Mouse (Mus musculus) megakaryocyte progenitor cell, adult 5-6 weeks (primary cell): ENCODE measurements around the gene Ino80b. TPM values are rescaled to one million over a fixed set of nuclear protein-coding genes. Genes with fewer than 3 reads are reported as not detected.
A peak's percentile ranks its signal among the peaks of the same experiment; 100 is the strongest.

Source experiments
- ATAC-seq: replicated peaks from 2 replicates; pipeline ENCODE4 v1.8.0; 2016; ENCODE audit warnings: mild to moderate bottlenecking, moderate TSS enrichment, inconsistent platforms; ENCODE audit not compliant: poor library complexity
- total RNA-seq, 2 experiments: library from RNA; stranded (forward) in 1 of 2; stranded (reverse) in 1 of 2; fragments of 157-497, 149-512 nt in 1 of 2; fragments of 200-1000 nt in 1 of 2; gene quantifications; 2 replicates each; pipeline versions ENCODE4 v1.2.3 to v1.2.4; 2015 to 2017

Gene Ino80b
- total RNA-seq, 2 experiments from 2014 or later: 20.7 to 35.5 TPM

DNA sequence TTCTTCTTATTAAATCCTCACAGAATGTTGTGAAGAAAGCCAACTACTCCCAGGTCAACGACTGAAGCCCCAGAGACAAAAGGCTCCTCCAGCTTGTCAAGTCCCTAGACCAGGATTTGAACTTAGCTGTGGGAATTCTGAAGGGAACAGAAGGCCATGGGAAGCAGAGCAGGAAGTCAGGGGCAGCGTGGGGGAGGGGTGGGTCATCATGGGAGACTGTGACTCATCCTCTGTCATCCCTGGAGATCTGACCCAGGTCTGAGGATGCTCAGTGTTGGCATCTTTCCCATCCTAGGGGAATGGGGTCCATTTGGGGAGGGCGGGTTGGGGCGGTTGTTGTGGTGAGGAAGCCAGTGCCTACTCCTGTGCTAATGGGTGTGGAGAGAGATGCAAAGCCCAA lies 16.4 kb upstream of the Ino80b start:
- ATAC-seq: no peak

DNA sequence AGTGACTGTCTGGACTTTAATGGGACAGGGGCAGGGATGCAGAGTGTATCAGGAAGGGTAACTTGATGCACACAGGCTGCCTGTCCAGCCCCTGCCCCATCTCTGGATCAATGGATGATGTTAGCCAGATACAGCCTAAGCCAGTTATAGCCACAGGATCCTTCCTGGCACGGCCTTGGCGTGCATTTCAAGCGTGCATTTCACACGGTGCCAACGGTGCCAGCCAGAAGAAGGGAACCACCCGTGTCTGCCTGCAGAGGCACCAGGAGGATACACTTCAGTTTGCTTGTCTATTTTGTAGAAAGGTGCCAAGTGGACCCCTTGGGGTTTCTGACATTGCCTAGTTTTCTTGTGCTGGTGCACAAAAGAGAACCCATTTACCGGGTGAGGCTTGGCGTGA lies 14.8 kb upstream of the Ino80b start:
- no peak for ATAC-seq

DNA sequence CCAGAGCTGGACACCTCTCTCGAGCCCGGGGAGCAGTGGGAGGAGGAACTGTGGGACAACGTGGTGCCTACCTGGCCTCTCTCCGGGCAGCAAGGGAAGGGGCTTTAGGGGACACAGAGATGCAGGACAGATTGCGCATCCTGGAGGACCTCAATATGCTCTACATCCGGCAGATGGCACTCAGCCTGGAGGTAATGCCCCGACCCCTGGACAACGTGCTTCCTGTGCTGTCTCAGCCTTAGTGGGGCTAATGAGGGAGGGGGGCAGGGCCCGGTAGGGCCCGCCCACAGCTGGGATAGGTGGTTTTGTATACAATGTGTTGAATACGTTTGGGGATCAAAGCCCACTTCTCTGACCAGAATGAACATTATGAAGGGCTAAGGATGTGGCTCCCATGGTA lies 12.8 kb upstream of the Ino80b start:
- ATAC-seq: peak; percentile 43

DNA sequence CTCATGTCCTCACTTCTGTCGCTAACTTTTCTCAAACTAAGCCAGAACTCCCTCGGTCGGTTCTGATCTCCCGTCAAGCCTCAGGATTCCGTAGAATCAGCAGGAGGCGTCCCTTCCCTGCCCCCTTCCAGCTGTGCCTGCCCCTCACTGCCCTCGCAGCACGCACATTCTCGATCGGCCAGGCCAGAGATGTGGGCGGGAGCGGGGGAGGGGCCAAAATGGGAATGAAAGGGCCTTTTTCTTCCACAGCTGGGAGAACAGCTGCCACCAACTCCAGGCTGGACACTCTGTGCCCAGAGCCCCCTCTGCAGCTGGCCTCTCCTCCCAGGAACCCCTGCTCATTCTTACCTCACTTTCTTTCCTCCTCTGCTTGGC lies 12.3 kb upstream of the Ino80b start:
- ATAC-seq: peak; percentile 40

DNA sequence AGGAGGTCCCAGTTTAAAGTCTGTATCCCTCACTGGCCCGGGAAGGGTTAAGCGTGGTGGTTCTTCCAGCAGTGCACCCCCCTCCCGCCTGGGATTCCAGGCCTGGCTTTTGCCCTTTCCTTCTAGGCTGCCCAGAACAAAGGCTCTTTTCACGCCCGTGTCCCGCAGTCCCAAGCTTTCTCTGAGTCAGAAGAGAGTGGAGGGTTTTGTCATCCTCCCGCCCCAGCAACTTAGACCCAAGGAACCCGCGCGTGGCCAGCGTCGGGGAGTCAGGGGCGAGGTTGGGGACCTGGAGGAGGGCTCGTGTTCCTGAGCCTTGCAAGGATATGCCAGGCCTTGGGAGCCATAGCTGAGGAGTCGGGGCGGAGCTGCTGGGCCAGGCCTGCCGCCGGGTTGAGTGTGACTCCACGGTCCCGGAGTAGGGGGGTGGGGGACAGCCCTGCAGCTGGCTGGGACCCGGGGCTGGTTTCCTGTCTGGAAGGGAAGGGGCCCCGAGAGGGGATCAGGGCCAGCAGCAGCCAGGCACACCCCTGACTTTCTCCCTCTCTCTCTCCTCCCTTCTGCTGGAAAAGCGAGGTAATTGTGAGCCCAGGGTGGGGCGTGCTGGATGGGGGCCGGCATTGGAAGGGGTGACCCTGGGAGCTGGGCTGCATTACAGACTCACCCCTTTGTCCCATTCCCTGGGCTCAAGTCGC lies 11.8 kb upstream of the Ino80b start:
- ATAC-seq: 0 out of 2 replicates have a peak, but pooled peaks have one; percentile 6

DNA sequence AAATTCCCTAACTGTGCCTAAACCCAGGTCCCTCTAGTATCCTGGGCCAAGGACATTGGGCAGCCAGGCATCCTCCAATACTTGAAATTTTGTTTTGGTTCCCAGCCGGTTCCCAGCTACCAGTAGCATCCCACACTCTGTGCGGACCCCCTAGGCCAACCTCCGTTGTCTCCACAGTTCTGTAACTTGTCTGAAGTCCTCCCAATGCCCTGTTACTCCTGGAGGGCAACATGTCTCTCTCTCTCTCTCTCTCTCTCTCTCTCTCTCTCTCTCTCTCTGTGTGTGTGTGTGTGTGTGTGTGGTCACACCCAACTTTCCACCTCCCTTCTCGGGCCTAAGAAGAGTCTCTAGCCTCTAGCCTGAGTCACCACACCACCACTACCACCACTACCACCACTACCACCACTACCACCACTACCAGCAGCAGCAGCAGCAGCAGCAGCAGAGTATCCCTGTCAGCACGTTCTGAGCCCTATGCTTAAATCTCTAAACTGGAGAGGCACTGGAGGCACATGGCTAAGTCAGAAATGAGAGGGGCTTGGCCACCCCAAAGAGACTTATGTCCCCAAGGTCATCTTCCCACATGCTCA lies 11.2 kb upstream of the Ino80b start:
- no peak for ATAC-seq

DNA sequence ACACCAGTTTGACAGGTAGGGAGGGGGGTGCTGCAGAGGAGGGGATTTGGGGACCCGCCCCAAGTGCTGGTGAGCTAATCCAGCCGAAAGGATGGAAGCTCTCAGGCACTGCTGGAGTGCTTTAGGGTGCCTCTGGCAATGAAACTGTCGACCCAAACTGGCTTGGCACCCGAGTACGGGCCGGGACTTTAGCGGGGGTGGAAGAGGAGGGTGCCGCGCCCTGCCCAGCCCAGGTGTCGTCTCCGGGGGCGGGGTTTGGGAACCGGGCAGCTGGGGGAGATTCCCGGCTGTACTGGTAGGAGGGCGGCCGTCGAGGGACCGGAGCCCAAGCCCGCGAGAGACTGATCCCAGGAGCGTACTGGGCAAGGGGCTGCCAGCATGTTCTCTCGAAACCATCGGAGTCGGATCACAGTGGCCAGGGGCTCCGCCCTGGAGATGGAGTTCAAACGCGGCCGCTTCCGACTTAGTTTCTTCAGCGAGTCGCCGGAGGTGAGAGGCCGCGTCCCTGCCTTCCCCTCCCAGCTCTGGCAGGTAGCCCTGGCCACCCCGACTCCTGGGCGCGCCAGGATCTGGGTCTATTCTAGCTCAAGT lies 10.4 kb upstream of the Ino80b start:
- no peak for ATAC-seq

DNA sequence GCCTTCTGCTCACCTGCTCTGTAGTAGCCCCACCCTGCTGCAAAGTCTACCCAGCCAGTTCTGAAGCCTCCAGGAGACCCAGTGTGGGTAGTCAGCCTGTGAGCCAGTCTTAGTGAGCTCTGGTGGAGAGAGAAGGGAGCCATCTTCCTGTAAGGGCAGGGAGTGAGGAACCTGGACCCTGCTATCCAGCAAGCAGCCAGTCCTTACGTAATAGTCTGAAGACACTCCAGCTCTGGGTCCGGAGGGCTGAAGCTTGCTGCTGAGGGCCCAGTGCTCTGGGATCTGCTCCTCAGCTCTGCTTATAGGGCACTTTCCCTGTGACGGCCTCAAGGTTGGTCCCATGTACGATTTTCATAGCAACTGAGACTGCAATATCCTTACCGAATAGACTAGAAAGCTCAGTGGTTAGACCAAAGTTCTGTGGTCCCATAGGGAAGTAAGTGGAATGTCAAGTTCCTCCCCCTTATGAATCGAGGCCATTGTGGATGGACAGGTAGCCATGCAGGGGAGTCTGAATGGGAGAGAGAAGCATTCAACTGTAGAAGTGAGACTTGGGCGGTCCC lies 9.8 kb upstream of the Ino80b start, which contains the start of gene Rtkn:
Gene Rtkn, plus strand, starts transcription at position 513 of the 563 bp plus-strand sequence.
- ATAC-seq: peak; percentile 33

DNA sequence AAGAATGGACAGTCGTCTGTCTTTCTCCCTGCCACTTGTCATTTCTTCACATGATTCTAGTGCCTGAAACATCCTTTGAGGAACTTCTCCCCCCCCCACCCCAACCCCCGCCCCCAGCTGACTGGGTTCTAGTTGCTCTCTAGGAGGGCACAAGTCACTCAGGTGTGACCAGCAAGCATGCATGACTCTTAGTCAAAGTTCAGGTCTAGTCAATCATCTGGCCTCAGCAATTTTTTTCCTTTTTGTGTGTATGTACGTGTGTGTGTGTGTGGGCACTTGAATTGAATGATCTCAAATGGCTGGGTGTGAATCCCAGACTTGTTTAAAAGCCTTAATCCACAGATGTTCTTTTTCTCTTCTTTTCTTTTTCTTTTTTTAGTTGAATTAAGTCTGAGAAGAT lies 9.0 kb upstream of the Ino80b start:
- ATAC-seq: no peak

DNA sequence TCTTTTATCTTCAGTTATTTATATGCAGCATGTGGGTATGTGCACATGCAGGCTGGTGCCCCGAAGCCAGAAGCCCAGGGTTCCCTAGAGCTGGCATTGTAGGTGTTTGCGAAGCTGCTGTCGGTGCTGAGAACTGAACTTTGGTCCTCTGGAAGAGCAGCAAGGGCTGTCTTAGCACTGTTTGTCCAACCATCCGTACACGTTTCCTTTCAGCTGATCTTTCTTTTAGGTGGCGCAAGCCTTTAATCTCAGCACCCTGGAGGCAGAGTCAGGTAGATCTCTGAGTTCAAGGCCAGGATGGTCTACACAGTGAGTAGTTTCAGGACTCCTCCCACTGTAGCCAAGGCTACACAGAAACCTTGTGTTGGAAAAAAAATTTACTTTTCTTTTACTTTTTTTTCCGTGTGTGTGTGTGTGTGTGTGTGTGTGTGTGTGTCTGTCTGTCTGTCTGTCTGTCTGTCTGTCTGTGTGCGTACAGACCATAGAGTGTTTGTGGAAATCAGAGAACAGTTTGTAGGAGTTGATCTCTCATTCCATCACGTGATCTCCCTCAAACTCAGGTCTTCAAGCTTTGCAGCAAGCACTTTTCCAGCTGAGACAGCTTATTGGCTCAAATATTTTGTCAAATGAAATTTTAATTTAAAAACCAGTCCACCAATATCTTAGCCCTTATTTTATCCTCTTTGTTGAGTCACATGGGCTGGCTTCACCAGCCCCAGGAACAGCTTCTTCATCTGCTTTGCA lies 7.1 kb upstream of the Ino80b start:
- no peak for ATAC-seq

DNA sequence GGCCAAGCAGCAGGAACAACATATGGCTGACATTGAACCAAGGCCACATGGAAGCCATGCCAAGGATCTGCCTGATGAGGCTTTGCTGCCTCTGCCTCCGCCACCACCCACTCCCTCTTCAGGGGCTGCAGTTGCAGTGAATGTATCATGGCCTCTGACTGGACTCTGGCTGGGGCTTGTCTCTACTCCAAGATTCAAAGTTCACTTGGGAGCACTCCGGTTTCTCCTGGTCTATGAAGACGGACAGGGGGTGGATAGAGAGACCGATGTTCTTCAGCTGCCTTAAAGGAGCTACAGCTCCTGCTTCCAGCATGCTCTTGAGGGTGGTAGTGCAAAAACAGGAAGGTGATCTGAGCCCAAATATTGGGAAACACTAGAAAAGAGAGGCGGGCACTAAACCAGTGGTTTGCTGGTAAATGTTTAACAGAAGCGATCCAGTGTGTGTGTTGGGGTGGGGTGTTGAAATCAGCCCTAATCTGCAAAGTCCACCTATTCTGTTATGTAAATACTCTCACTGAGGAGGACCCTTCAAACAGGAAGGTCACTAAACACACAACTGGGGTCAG lies 6.3 kb upstream of the Ino80b start:
- ATAC-seq: peak; percentile 85

DNA sequence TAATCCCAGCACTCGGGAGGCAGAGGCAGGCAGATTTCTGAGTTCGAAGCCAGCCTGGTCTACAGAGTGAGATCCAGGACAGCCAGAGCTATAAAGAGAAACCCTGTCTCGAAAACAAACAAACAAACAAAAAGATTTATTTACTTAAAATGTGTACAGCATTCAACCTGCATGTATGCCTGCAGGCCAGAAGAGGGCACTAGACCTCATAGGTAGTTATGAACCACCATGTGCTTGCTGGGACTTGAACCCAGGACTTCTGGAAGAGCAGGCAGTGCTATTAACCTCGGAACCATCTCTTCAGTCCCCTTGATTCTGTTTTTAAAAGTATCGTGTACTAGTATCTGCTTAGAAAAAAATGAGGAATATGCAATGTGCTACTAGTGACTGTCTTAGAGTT lies 2.2 kb upstream of the Ino80b start:
- no peak for ATAC-seq

DNA sequence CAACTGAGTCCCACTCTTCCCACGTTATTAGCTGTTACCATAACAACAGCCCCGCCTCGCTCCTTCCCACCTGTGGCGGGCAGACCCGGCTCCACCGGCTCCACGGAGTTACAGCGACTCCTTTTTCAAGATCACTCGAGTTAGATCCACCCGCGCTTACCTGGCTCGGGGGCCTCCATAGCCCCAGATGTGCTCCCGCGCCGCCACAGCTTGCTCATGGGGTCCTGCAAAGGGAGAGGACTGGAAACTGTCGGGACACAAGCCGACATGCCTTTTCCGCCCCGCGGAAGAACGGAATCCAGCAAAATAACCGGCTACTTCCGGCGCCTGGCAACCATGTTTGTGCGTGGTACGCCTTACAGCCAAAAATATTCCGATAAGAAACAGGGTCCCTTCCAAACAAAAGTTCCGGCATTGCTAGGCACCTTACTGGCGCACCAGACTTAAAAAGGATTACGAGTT lies 349 bp downstream of the Ino80b start:
- peak; percentile 56 for ATAC-seq

DNA sequence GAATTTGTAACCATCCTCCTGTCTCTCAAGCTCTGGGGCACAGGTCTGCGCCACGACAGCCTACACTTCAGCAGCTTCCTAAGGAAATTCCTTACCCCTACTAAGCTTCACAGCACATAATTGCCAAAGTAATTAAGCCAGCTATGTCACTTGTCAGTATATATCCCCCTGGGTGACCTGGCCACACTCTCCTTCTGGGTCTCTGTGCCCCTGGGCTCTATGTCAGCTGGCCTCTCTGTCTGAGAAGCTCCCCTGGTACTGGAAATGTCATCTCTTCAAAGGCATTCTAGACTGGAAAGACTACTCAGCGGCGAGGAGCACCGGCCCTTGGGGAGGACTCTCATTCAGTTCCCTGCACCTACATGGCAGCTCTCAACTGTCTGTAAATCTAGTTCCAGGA lies 2.3 kb downstream of the Ino80b start:
- ATAC-seq: no peak

DNA sequence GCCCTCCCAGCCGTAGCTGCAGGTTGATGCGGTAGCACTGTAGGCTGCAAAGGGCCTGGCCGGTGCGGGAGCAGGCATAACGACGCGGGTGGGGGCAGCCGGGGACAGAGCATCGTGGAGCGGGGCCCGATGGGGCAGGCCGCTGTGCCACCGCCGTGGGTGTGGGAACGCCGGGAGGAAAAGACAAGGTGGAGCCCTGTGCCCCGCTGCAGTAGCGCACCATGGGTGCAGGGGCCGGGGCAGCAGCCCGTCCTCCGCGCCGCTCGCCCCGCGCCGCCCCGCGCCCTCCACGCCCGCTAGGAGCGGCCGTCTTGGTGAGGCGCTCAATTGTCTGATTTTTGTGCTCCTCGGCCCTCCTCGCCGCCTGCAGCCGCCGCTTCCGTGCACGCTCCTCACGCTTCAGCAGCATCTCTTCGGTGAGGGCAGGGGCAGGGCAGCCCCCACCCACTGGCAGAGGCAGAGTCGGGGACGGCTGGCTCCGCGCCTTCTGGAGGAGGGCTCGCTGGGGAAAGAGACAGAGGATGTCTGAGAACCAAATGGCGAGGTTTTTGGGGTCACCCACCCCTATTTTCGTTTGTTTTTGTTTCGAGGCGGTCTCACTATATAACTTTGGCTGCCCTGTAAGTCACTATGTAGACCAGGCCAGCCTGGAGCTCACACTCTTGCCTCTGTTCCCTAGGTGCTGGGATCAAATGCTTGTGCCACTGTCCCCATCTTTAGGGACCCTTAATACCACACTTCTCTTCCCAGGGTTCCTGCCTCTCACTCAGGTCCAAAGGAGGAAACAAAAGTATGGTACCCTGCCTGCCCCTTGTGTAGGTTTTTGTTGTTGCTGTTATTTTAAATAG lies 3.1 kb downstream of the Ino80b start:
- ATAC-seq: peak; percentile 7; the same call in 1 of the 2 replicates

DNA sequence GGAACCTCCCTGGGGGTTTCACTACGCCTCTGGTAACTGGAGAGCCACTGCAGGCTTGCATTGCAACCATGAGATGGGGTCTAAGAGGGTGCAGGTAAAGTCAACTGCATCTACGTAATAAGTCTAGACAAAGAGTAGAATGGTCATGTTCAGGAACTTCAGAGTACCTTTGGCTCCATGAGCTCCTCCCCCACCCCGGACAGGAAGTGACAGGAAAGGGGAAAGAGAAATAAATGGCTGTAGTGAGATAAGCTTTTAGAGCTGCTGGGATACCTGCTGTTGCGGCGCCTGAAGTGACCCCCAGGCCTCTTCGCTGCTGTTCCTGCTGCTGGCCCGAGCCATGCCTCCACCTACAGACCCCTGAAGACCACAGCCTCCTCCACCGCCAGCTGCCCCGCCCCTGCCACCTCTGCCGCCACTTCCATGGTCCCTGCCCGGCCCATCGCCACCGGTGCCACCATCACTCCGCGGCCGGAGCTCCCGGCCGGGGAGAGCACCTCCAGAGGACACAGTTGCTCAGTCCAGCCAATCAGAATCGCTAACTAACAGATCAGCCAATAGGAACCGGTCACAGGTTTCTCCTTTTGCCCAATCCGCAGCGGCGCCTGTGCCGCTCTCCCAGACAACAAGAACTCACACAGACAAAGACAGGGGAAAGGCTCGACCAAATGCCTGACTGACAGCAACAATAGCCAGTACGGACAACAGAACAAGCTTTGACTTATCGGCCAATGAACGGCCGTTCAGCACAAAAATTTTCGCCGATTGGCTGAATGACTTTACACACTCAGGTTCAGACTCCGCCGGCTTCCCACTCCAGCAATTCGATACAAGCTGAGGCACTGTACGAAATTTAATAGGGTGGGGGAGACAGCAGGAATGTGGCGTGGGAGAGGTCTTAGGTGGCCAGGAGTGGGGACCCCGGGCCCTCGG lies 4.0 kb downstream of the Ino80b start, which contains the start of gene Wbp1:
Gene Wbp1, minus strand, starts transcription at position 630 of the 933 bp plus-strand sequence.
- ATAC-seq: peak; percentile 81

DNA sequence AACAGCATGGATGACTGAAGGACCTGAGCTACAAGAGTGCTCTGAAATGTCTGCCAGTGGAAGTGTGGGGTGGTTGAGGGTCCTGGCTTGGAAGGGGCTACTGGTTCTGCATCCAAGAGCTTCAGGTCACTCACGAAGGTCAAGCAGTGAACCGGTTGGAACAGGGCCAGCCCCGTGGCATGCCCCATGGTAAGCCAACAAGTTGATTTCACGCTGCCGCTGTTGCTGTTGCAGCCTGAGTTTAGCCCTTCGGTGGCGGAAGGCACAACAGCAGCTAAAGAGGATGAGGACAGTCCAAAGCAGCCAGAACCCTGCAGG lies 5.5 kb downstream of the Ino80b start:
- no peak for ATAC-seq

DNA sequence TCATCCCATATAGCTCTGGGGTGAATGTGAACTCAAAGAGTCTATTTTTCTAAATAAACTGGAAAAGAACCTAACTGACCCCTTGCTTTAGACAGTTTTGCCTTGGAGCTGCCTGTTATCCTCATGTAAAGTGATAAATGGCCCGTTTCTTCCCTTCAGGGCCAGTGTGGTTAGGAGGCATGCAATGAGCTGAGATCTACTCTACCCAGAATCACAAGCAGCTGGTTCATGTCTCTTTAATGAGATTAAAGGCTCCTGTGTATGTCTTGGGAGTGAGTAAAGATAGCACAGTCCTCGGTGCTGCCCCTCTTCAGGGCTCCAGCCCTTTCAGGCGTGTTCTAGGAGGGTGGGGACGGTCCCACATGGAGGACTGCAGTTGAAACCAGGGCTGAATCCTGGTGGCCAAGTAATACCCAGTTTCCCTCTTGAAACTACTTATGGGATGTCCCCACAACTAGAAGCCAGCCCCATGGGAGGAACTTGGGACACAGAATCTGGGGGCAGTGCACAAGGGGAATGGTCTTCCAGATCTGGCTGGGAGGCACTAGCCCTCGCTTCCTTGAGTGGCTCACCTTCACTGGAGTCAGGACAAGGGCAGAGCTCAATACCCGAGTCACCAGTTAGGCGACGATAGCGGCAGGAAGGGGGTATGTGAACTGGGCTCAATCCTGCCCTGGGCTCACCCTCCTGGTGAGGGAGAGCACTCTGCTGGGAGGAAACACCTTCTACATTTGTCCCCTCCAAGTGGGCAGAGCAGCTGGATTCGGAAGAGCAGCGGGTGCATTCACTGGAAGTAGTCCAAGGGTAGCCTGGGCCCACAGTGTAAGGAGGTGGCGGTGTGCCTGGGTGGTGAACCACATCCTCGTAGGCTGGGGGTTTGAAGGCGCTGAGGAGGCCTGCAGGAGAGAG lies 6.2 kb downstream of the Ino80b start:
- ATAC-seq: 0 out of 2 replicates have a peak, but pooled peaks have one; percentile 4
